Mouse (Mus musculus): ENCODE results near the gene Gstt4. TPM values are rescaled to one million over a fixed set of nuclear protein-coding genes. Genes with fewer than 3 reads are reported as not detected.
A peak's percentile ranks its signal among the peaks of the same experiment; 100 is the strongest.

Gene Gstt4
- total RNA-seq, 2 experiments from 2014 or later: not detected

- intact Hi-C loops (cut with DNase I): no loop called here
- DNase-seq (ENCODE audit: low spot score in 2 of 2): no peak
These were observed 16.7 kb upstream of the Gstt4 start for GRCm38 (mm10) chr10:75839092-75839491.

DNA sequence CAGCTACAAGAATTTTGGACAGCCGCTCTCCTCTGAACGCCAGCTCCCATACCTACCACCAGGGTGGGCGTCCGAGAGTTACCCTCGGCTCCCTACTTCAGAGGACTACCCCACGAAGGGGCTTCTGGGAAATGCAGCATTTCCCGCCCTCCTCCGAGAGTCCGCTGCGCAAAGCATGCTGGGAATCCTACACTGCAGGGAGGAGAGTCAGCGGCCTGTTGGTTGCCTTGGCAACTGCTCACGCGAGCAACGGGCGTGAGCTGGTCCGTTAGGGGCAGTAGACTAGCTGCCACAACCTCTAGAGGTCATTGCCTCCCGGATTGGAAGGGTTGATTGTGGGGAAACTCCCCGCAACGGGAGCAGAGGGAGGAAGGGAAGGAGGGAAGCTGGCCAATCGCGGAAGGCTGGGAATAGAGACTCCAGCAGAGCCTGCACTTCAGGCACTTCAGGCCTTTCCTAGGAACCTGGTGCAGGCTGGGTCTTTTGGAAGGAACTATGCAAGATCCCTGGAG lies 15.0 kb upstream of the Gstt4 start, which contains the start of gene Gstt2:
Gene Gstt2, minus strand, starts transcription at position 177 of the 512 bp plus-strand sequence.
- DNase-seq (ENCODE audit: low spot score in 2 of 2): peak; percentile 93 to 94
- intact Hi-C loops (cut with DNase I): loop anchor here (2.0 kb wide), 1 partner anchor 73 kb away; the partner anchor contains the start of gene Cabin1

- intact Hi-C loops (cut with DNase I): loop anchor here (2.0 kb wide), 1 partner anchor 71 kb away; the partner anchor contains the start of gene Cabin1
These were observed 13.6 kb upstream of the Gstt4 start for GRCm38 (mm10) chr10:75835761-75836531.

DNA sequence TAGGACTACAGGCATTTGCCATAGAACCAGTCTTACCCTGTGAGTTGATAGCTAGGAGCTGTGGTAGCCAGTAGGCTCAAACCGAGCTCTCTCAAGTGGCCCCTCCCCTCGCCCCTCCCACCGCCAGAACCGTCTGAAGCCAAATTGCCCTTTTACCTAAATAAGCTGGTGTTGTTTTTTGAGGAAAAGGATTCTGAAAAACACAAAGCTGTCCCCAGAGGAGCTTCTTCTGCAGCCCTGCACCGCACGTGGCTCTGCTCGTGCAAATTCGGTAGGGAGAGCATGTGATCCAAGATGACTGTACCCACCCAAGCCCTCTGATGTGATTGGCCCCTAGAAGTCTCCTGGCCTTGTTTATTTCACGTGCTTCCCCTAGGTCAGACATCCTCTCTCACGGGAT lies 13.0 kb upstream of the Gstt4 start:
- DNase-seq (ENCODE audit: low spot score in 2 of 2): peak; percentile 23 to 37
- intact Hi-C loops (cut with DNase I): no loop called here

More at GRCm38 (mm10) chr10:75835761-75836531, 13.6 kb upstream of the Gstt4 start:
- no peak for DNase-seq (ENCODE audit: low spot score in 2 of 2)

- intact Hi-C loops (cut with DNase I): loop anchor here (5.0 kb wide), 1 partner anchor 92 kb away; no protein-coding TSS in a partner anchor
- DNase-seq (ENCODE audit: low spot score in 2 of 2): no peak
These were observed 12.4 kb upstream of the Gstt4 start for GRCm38 (mm10) chr10:75834721-75835120.

- peak in 1 of 2 experiments; percentile 30 for DNase-seq (ENCODE audit: low spot score in 2 of 2)
- intact Hi-C loops (cut with DNase I): loop anchor here (5.0 kb wide), 1 partner anchor 92 kb away; no protein-coding TSS in a partner anchor
These were observed 11.9 kb upstream of the Gstt4 start for GRCm38 (mm10) chr10:75834250-75834649.

DNA sequence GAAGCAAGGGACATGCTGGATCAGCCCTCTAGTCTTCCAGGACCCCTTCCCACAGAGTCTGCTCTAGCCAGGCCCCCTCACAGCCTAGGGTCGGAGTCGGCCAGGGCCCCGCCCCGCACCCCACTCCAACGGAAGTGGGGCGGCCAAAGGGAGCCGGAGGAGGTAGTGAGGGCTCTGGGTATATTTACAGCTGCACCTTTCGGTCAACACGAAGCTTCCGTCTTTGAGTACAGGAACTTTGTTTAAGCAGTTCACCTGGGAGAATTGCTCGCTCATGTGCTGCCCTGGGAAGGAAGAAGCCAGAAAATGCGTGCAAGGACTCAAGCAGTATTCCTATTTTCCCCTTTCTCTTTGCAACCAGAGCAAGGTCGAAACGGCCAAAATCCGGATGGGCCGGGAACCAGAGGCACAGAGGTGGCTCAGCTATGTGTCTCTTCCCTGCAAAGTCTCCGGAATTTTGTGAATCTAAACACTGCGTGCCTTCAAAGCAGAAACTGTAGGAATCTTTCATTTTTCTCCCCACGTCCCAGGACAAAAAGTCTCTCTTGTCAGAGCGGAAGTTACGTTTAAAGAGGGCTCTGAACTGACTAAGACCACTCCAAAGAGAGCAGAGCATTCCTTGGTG lies 11.2 kb upstream of the Gstt4 start:
- intact Hi-C loops (cut with DNase I): loop anchor here (5.0 kb wide), 1 partner anchor 91 kb away; no protein-coding TSS in a partner anchor
- no peak for DNase-seq (ENCODE audit: low spot score in 2 of 2)

GRCm38 (mm10) chr10:75832272-75832895 lies 10.0 kb upstream of the Gstt4 start:
- intact Hi-C loops (cut with DNase I): loop anchor here (5.0 kb wide), 1 partner anchor 90 kb away; no protein-coding TSS in a partner anchor
- peak; percentile 44 to 49 for DNase-seq (ENCODE audit: low spot score in 2 of 2)

DNA sequence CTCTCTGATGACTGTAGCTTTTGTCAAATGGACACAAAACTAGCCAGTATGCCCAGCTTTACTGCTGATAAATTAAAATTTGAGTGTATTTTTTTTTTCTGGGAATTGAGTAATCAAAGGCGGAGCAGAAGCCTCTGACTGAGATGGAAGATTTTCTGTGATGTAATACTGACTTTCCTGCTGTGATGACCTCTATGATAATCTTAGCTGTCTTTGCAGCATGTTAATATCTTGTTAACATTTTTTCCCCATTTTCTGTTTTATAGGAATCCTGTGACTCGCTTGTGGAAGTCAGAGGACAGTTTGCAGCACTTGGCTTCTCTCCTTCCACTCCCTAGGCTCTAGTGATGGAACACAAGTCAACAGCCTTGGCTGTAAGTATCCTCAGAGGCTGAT lies 7.9 kb upstream of the Gstt4 start:
- intact Hi-C loops (cut with DNase I): loop anchor here (5.0 kb wide), 1 partner anchor 88 kb away; no protein-coding TSS in a partner anchor
- no peak for DNase-seq (ENCODE audit: low spot score in 2 of 2)

GRCm38 (mm10) chr10:75829529-75830274 lies 7.4 kb upstream of the Gstt4 start:
- DNase-seq (ENCODE audit: low spot score in 2 of 2): no peak
- intact Hi-C loops (cut with DNase I): loop anchor here (5.0 kb wide), 1 partner anchor 87 kb away; no protein-coding TSS in a partner anchor

DNA sequence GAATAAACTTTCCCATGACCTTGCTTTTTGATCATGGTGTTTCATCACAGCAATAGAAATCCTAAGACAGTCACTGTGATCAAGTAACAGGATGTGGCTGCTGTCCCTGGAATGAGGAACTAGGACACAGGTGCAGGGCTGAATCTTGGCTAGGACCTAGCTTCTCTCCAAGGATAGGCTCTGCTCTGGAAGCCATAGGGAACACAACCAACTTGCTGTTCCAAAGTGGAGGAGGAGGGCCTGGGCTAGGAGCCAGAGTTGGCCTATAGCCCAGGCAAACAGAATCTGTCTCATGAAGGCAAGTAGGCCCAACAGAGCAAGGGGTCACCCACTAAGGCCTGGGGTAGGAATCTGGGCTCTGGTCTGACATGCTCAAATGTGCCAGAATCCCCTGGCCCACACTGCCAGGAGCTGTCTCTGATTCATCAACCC lies 6.2 kb upstream of the Gstt4 start:
- DNase-seq (ENCODE audit: low spot score in 2 of 2): peak; percentile 26 to 51
- intact Hi-C loops (cut with DNase I): no loop called here

DNA sequence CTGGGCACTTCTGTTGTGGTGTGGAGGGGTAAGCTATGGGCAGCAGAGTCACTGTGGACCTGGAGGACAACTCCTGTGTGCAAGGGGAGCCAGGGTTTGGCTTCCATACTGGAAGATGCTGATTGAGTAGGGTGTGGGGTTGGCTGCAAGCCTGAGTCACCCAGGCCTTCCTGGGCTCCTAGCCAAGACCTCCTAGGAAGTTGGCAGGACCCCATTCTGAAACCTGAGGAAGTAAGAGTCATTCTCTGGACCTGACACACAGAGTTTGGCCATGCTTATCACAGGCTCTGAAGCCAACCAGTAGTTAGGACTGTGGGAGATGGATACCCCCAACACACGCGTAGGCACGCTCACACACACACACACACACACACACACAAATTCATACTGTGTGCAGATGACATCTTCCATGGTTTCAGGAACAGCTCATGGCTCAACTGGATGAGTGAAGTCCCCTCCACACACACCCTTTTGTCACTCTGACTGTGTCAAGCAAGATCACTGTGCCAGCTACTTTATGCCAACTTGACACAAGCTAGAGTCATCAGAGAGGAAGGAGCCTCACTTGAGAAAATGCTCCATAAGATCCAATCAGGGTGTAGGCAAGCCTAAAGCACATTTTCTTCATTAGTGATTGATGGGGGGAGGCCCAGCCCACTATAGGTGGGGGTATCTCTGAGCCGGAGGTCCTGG lies 5.5 kb upstream of the Gstt4 start:
- no peak for DNase-seq (ENCODE audit: low spot score in 2 of 2)
- intact Hi-C loops (cut with DNase I): no loop called here

- intact Hi-C loops (cut with DNase I): no loop called here
These were observed 2.2 kb upstream of the Gstt4 start for GRCm38 (mm10) chr10:75824530-75824929.

DNA sequence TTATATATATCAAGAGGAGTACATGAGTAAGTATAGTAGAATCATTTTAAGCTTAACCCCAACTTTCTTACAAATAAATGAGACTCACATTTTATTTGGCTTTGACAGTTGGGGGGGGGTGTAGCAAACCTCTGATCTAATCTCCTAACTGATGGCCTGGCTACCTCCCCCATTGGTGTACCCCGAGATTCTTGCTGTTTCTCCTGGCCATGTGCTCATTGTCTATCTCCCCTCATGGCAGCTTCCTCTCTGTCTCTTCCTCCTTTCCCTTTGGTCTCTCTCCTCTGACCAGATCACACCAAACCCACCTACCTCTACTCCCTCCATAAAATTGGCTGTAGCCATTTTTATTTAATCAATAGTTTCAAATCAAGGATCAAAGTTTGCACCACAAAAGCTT lies 1.4 kb upstream of the Gstt4 start:
- no peak for DNase-seq (ENCODE audit: low spot score in 2 of 2)
- intact Hi-C loops (cut with DNase I): no loop called here

More at GRCm38 (mm10) chr10:75824530-75824929, 2.2 kb upstream of the Gstt4 start:
- no peak for DNase-seq (ENCODE audit: low spot score in 2 of 2)

DNA sequence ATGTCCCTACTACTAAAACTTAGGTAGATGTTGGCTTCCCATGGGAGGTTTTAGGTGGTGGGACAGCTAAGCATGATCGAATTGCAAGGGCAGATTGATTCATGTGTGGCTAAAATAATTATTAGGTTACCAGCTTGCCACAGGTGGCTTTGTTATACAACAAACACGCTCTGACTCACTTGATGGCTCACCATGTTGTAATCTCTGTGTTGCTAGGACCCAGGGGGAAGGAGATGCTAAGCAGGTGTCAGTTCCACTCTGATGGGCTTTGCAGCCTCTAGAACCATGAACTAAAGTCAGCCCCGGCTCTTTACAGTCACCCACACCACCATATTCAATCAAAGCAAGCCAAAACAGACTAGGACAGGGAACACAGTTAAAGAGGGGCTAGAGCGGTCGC lies 2.5 kb downstream of the Gstt4 start:
- intact Hi-C loops (cut with DNase I): no loop called here
- DNase-seq (ENCODE audit: low spot score in 2 of 2): no peak

DNA sequence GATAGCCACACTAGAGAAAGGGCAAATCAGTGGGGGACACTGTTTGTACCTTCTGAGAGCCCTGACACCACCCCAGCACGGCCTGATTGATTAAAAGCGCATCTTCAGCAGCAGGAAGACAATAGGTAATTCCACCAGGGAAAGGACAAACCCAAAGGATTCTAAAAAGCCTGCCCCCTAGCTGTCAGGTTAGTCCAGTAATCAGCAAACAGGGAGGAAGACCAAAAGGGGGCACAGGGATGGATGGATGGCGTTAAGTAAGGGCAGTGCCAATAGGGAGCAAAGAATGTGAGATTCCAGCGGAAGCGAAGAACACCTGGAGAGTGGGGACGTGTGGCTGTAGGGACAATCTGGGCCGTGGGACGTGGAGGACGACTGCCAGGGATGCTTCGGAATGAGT lies 3.7 kb downstream of the Gstt4 start:
- intact Hi-C loops (cut with DNase I): no loop called here
- DNase-seq (ENCODE audit: low spot score in 2 of 2): no peak

- intact Hi-C loops (cut with DNase I): no loop called here
- no peak for DNase-seq (ENCODE audit: low spot score in 2 of 2)
These were observed 18.1 kb downstream of the Gstt4 start for GRCm38 (mm10) chr10:75804217-75804616.

DNA sequence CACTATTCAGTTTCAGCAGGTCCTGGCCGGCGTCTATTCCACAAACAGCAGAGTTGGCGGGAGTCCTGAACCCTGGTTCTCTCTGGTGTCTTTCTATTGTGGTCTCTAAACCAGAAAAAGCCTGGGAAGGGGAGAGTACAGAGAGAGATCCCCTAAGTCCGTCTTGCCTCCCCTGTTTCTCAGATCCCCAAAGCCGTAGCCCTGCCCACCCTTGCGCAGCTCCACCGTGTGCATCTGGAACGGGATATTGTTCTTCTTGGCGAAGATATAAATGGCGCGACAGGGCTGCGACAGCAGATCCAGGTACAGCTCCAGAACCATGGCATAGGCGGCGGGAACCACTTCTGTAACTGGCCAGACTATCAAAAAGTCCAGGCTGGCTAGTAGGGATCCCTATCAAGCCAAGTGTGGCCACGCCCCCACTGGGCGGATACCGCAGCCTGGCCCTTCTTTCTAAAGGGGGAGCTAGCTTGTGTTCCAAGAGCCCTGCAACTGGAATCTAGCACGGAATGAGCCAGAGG lies 24.1 kb downstream of the Gstt4 start, which contains the start of gene Gstt1:
Gene Gstt1, minus strand, starts transcription at position 409 of the 521 bp plus-strand sequence.
- intact Hi-C loops (cut with DNase I): no loop called here
- peak; percentile 17 to 24 for DNase-seq (ENCODE audit: low spot score in 2 of 2)
